Mouse (Mus musculus) thymus, adult 2 months (tissue): ENCODE results near the gene Grk1. TPM values are rescaled to one million over a fixed set of nuclear protein-coding genes. Genes with fewer than 3 reads are reported as not detected.

Source experiments
- DNase-seq: peaks from one replicate; pipeline ENCODE4 v3.0.0; 2021
- H3K27ac ChIP-seq: fragments of 200-500 bp; 2 replicates; pipeline ENCODE4 v1.5.1; 2012; ENCODE audit warnings: low read length, control low read depth; ENCODE audit not compliant: control insufficient read depth, insufficient read depth
- H3K27me3 ChIP-seq: fragments of 200-500 bp; 2 replicates; pipeline ENCODE4 v1.6.1; 2012; ENCODE audit warnings: mild to moderate bottlenecking, low read length, moderate library complexity, mixed read lengths; ENCODE audit not compliant: control insufficient read depth, insufficient read depth
- H3K36me3 ChIP-seq: fragments of 200-500 bp; 2 replicates; pipeline ENCODE4 v1.6.1; 2012; ENCODE audit warnings: mild to moderate bottlenecking, low read length, moderate library complexity; ENCODE audit not compliant: control insufficient read depth, insufficient read depth
- H3K4me1 ChIP-seq: fragments of 200-500 bp; replicated peaks from 2 replicates; pipeline ENCODE4 v1.6.1; 2012; ENCODE audit warnings: low read length; ENCODE audit not compliant: control insufficient read depth, insufficient read depth
- H3K4me3 ChIP-seq: fragments of 200-500 bp; 2 replicates; pipeline ENCODE4 v1.5.1; 2012; ENCODE audit warnings: mild to moderate bottlenecking, low read length, control low read depth, moderate library complexity; ENCODE audit not compliant: control insufficient read depth, insufficient read depth
- CTCF ChIP-seq: fragments of 200-500 bp; IDR thresholded peaks from 2 replicates; pipeline ENCODE4 v1.5.1; 2012; ENCODE audit warnings: mild to moderate bottlenecking, control low read depth, low read length, moderate library complexity, borderline replicate concordance; ENCODE audit not compliant: control insufficient read depth, poor library complexity, insufficient read depth; ENCODE audit errors: extremely low read depth
- POLR2A ChIP-seq: fragments of 200-500 bp; IDR thresholded peaks from 2 replicates; pipeline ENCODE4 v1.6.1; 2012; ENCODE audit warnings: mild to moderate bottlenecking, low read length, control low read depth, moderate library complexity; ENCODE audit not compliant: control insufficient read depth, poor library complexity, insufficient read depth; ENCODE audit errors: extremely low read depth
- WGBS: fragments of 180-500 bp; shearing (Covaris S2); methylation state at CpG from one replicate; pipeline ENCODE4 v1.1.7; 2018; 5-methylcytosine and 5-hydroxymethylcytosine counted together
- polyA plus RNA-seq: library from polyadenylated mRNA; depleted of rRNA; stranded (reverse); fragments of >200 nt; gene quantifications from 2 replicates; pipeline ENCODE4 v1.2.3, GENCODE M21; 2012

The Grk1 gene
- polyA plus RNA-seq, 1 experiment = 0.09 TPM

GRCm38 (mm10) chr8:13382536-13382935, 22.3 kb upstream of the Grk1 start:
- Histone ChIP-seq H3K4me1 (no peaks in the 10 kb centered on the region), H3K4me3 (no peak overlapping the region), H3K36me3 (peaks cover 15% of the 10 kb centered on the region), H3K27ac (no peak overlapping the region), H3K27me3 (no peaks in the 10 kb centered on the region)
- WGBS = 96% methylated on average over 3 of the region's 3 CpGs
- TF ChIP-seq CTCF = no peak
- TF ChIP-seq POLR2A = no peak
- DNase-seq = no peak

- H3K27ac ChIP-seq = no peak overlapping the region
- H3K4me1 ChIP-seq = no peaks in the 10 kb centered on the region
- H3K36me3 ChIP-seq = peaks cover 13% of the 10 kb centered on the region
- DNase-seq = no peak
- TF ChIP-seq POLR2A (no peak), CTCF (no peak)
- H3K4me3 ChIP-seq = no peak overlapping the region
- 95% methylated on average over 4 of the region's 4 CpGs for WGBS
- H3K27me3 ChIP-seq = no peaks in the 10 kb centered on the region
Observed at GRCm38 (mm10) chr8:13382999-13383398, 21.9 kb upstream of the Grk1 start.

GRCm38 (mm10) chr8:13386366-13386765, 18.5 kb upstream of the Grk1 start:
- no peak overlapping the region for H3K4me3 ChIP-seq
- 90% methylated on average over 13 of the region's 13 CpGs for WGBS
- no peak for DNase-seq

GRCm38 (mm10) chr8:13387728-13388127, 17.2 kb upstream of the Grk1 start:
- whole genome bisulfite sequencing = 37% methylated on average over 8 of the region's 8 CpGs
- no peak for DNase-seq

More at GRCm38 (mm10) chr8:13386366-13386765, 18.5 kb upstream of the Grk1 start:
- Histone ChIP-seq H3K4me1 (no peaks in the 10 kb centered on the region), H3K27me3 (no peaks in the 10 kb centered on the region), H3K36me3 (no peaks in the 10 kb centered on the region), H3K27ac (no peak overlapping the region)
- TF ChIP-seq CTCF (no peak), POLR2A (no peak)

GRCm38 (mm10) chr8:13388744-13389143, 16.1 kb upstream of the Grk1 start:
- H3K36me3 ChIP-seq = no peaks in the 10 kb centered on the region
- no peak for TF ChIP-seq CTCF
- no peak for TF ChIP-seq POLR2A
- DNase-seq = no peak
- H3K4me3 ChIP-seq = no peak overlapping the region
- WGBS = 70% methylated on average over 2 of the region's 2 CpGs
- no peaks in the 10 kb centered on the region for H3K27me3 ChIP-seq
- H3K27ac ChIP-seq = no peak overlapping the region
- no peaks in the 10 kb centered on the region for H3K4me1 ChIP-seq

More at GRCm38 (mm10) chr8:13387728-13388127, 17.2 kb upstream of the Grk1 start:
- Histone ChIP-seq H3K4me3 (no peak overlapping the region), H3K27ac (no peak overlapping the region), H3K27me3 (no peaks in the 10 kb centered on the region), H3K4me1 (no peaks in the 10 kb centered on the region), H3K36me3 (no peaks in the 10 kb centered on the region)
- TF ChIP-seq POLR2A (no peak), CTCF (no peak)

- H3K36me3 ChIP-seq = no peaks in the 10 kb centered on the region
- H3K4me1 ChIP-seq = no peaks in the 10 kb centered on the region
- TF ChIP-seq CTCF = no peak
- no peak for TF ChIP-seq POLR2A
- no peak overlapping the region for H3K4me3 ChIP-seq
- H3K27me3 ChIP-seq = no peaks in the 10 kb centered on the region
- no peak overlapping the region for H3K27ac ChIP-seq
- 90% methylated on average over 7 of the region's 7 CpGs for WGBS
- DNase-seq = no peak
Observed at GRCm38 (mm10) chr8:13393869-13394268, 11.0 kb upstream of the Grk1 start.

GRCm38 (mm10) chr8:13396725-13397124, 8.2 kb upstream of the Grk1 start, which contains the start of gene Atp4b:
Gene Atp4b (minus strand): TSS chr8:13396825.
- Histone ChIP-seq H3K27me3 (no peaks in the 10 kb centered on the region), H3K36me3 (no peaks in the 10 kb centered on the region), H3K4me1 (peaks cover 1% of the 10 kb centered on the region), H3K4me3 (no peak within 1 kb of the TSS), H3K27ac (no peak within 1 kb of the TSS)
- no peak for DNase-seq
- 92% methylated on average over 5 of the region's 5 CpGs for WGBS
- TF ChIP-seq POLR2A = no peak
- no peak for TF ChIP-seq CTCF
